Mouse (Mus musculus) CH12.LX (cell line): ENCODE data around the gene Gm21976.

Source experiments
- ELF1 ChIP-seq: IDR thresholded peaks from 2 replicates; pipeline ENCODE4 v1.6.1; 2014; ENCODE audit warnings: low read depth, mild to moderate bottlenecking, inconsistent platforms, low read length, improper control_type of control experiment
- MAFK ChIP-seq: IDR thresholded peaks from 2 replicates; pipeline ENCODE4 v1.6.1; 2011; ENCODE audit warnings: low read length, improper control_type of control experiment; ENCODE audit not compliant: insufficient replicate concordance
- POLR2A ChIP-seq: IDR thresholded peaks from 2 replicates; pipeline ENCODE4 v1.6.1; 2011; ENCODE audit warnings: low read depth, mild to moderate bottlenecking, improper control_type of control experiment, low read length
- POLR2AphosphoS2 ChIP-seq: IDR thresholded peaks from 2 replicates; pipeline ENCODE4 v1.6.1; 2011; ENCODE audit warnings: low read depth, low read length, improper control_type of control experiment
- SMC3 ChIP-seq: IDR thresholded peaks from 2 replicates; pipeline ENCODE4 v1.6.1; 2011; ENCODE audit warnings: low read depth, low read length, improper control_type of control experiment
- TCF12 ChIP-seq: IDR thresholded peaks from 2 replicates; pipeline ENCODE4 v1.6.1; 2014; ENCODE audit warnings: low read depth, mild to moderate bottlenecking, inconsistent platforms, low read length, improper control_type of control experiment

- TF ChIP-seq MAFK (no peak), TCF12 (no peak), POLR2A (no peak), POLR2AphosphoS2 (no peak), SMC3 (no peak), ELF1 (no peak)
These were observed 15.6 kb upstream of the Gm21976 start for GRCm38 (mm10) chr13:98264111-98264510.
